Mouse (Mus musculus) megakaryocyte, embryonic 14.5 days (primary cell): ENCODE data around the gene Adgrl3. TPM values are rescaled to one million over a fixed set of nuclear protein-coding genes. Genes with fewer than 3 reads are reported as not detected.

Source experiments
- H3K27me3 ChIP-seq: replicated peaks from 2 replicates; pipeline ENCODE3; 2012; ENCODE audit warnings: inconsistent platforms
- H3K36me3 ChIP-seq: replicated peaks from 2 replicates; pipeline ENCODE3; 2012; ENCODE audit warnings: low read length, inconsistent platforms, mixed read lengths
- H3K4me1 ChIP-seq: 2 replicates; pipeline ENCODE4 v1.6.1; 2012; ENCODE audit warnings: inconsistent platforms
- H3K4me3 ChIP-seq: replicated peaks from 2 replicates; pipeline ENCODE3; 2012; ENCODE audit warnings: moderate library complexity, mild to moderate bottlenecking, inconsistent platforms
- H3K9me3 ChIP-seq: 2 replicates; pipeline ENCODE4 v1.6.1; 2012; ENCODE audit warnings: inconsistent platforms
- FLI1 ChIP-seq: IDR thresholded peaks from 2 replicates; pipeline ENCODE4 v1.6.1; 2012; ENCODE audit warnings: low read length, inconsistent platforms, mixed read lengths
- GATA1 ChIP-seq: IDR thresholded peaks from 3 replicates; pipeline ENCODE4 v1.6.1; 2012; ENCODE audit warnings: mixed read lengths, low read length, inconsistent platforms, borderline replicate concordance
- polyA plus RNA-seq: library from polyadenylated mRNA; stranded (reverse); fragments of >175 nt; gene quantifications from 2 replicates; pipeline ENCODE4 v1.2.3, GENCODE M21; 2012; ENCODE audit warnings: low replicate concordance; ENCODE audit not compliant: insufficient read depth

Gene Adgrl3
- polyA plus RNA-seq, 1 experiment, result 0.10 TPM

DNA sequence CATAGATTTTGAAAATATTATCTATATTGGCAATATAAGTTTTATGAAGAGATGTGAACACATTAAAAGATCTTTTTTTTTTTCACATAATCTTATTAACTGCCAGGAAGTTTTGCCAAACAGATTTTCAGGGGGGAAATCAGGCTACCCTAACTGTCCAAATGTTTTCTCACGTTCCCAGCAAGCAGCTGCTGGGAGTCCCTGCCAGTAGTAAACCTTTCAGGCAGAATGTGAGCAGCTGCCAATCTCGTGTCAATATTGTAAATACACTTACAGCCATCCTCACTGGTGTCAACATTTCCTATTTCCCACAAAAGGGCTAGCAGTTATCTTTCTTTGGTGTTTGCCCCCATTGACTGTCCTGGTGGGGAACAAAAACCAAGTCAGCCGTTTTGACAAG lies 107.7 kb downstream of the Adgrl3 start:
- Histone ChIP-seq H3K9me3 (no peaks in the 10 kb centered on the region), H3K27me3 (no peaks in the 10 kb centered on the region), H3K4me1 (no peaks in the 10 kb centered on the region), H3K36me3 (no peaks in the 10 kb centered on the region), H3K4me3 (no peak overlapping the region)
- TF ChIP-seq GATA1, result no peak
- no peak for TF ChIP-seq FLI1

DNA sequence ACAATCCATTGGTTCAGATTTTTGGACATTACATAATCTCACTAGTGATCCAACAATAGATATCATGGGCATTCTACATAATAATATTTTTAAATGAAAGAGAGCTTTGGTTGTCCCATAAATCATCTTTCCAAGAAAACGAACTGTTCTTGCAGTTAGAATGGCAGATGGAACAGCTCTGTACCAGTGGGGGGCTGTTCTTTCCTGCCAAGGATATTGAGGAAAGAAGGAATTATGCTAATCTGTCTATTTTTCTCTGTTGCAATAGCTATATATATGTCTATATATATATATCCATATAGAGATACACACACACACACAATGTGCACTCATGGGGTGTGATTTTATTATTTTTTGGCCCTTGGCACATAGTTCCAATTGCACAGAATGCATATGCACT lies 116.5 kb downstream of the Adgrl3 start:
- H3K36me3 ChIP-seq, result no peaks in the 10 kb centered on the region
- H3K9me3 ChIP-seq, result peaks cover 3% of the 10 kb centered on the region; the same call in 1 of the 2 replicates
- TF ChIP-seq FLI1 (no peak), GATA1 (no peak)
- no peaks in the 10 kb centered on the region for H3K27me3 ChIP-seq
- H3K4me1 ChIP-seq, result no peaks in the 10 kb centered on the region
- no peak overlapping the region for H3K4me3 ChIP-seq

- H3K4me3 ChIP-seq, result no peak overlapping the region
Observed at GRCm38 (mm10) chr5:81155791-81156190, 135.9 kb downstream of the Adgrl3 start.

DNA sequence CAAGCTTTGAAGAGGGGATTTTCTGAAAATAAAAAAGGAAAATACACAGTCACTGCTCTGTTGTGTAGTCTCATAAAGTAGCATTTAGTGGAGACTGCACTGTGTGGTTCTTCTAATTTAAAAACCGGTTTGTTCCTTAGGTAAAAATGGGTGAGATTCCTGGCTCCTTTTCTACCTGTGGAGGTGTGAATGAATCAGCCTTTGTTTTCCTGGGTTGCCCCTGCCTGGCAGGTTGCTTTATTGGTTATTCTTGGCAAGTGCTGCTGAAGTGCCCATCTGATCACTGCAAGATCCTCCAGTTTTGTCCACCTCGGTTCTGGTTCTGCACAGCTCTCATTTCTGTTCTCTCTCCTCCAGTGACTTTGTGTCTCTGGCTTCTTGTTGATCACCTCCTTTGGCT lies 136.3 kb downstream of the Adgrl3 start:
- H3K4me3 ChIP-seq, result no peak overlapping the region
- no peaks in the 10 kb centered on the region for H3K36me3 ChIP-seq
- H3K4me1 ChIP-seq, result no peaks in the 10 kb centered on the region
- H3K9me3 ChIP-seq, result no peaks in the 10 kb centered on the region; the same call in 1 of the 2 replicates
- H3K27me3 ChIP-seq, result no peaks in the 10 kb centered on the region
- no peak for TF ChIP-seq FLI1
- TF ChIP-seq GATA1, result no peak

More at GRCm38 (mm10) chr5:81155791-81156190, 135.9 kb downstream of the Adgrl3 start:
- Histone ChIP-seq H3K36me3 (no peaks in the 10 kb centered on the region), H3K27me3 (no peaks in the 10 kb centered on the region), H3K4me1 (no peaks in the 10 kb centered on the region), H3K9me3 (no peaks in the 10 kb centered on the region; the same call in 1 of the 2 replicates)
- TF ChIP-seq FLI1 (no peak), GATA1 (no peak)

DNA sequence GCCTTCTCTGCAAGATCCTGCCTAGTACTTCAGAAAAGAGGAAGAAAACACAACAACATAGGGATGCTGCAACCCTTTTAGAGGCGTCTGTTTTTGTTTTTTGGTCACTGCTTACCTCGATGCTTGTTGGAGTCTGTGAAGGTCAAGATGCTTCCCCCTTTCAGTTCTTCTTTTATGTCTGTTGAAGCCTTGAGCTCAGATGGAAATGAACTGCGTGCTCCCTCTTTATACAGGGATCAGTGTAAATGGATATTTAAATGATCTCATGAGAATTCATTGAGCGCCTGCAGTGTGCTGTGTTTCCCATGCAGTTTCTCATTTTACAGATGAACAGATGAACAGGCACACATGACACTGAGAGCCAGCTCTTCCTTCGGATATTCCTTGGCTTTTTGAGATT lies 136.9 kb downstream of the Adgrl3 start:
- Histone ChIP-seq H3K27me3 (no peaks in the 10 kb centered on the region), H3K4me3 (no peak overlapping the region), H3K36me3 (no peaks in the 10 kb centered on the region), H3K9me3 (no peaks in the 10 kb centered on the region; the same call in 1 of the 2 replicates), H3K4me1 (no peaks in the 10 kb centered on the region)
- TF ChIP-seq GATA1 (no peak), FLI1 (no peak)

GRCm38 (mm10) chr5:81159013-81159412 lies 139.1 kb downstream of the Adgrl3 start:
- no peaks in the 10 kb centered on the region for H3K27me3 ChIP-seq
- H3K4me1 ChIP-seq, result no peaks in the 10 kb centered on the region
- H3K4me3 ChIP-seq, result no peak overlapping the region
- H3K9me3 ChIP-seq, result no peaks in the 10 kb centered on the region; the same call in 1 of the 2 replicates
- TF ChIP-seq GATA1 (no peak), FLI1 (no peak)
- no peaks in the 10 kb centered on the region for H3K36me3 ChIP-seq

DNA sequence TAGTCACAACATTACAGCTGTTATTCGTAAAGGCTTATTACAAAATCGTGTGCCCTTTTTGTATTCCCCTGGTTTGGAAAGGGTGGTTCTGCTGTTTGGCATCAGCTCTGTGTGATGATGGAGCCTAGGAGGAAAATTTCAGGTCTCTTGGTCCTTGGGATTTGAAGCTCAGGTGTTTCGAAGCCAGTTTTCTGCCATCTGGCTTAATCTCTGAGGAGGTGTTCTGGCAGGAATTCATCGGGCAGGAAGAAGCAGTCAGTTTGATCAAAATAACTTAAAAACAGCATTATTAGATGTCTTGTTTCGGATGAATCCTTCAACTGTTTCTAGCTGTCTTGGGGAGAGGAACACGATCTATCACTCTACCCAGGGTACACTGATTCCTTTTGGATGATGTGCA lies 140.5 kb downstream of the Adgrl3 start:
- Histone ChIP-seq H3K36me3 (no peaks in the 10 kb centered on the region), H3K27me3 (no peaks in the 10 kb centered on the region), H3K4me1 (no peaks in the 10 kb centered on the region), H3K9me3 (no peaks in the 10 kb centered on the region; the same call in 1 of the 2 replicates), H3K4me3 (no peak overlapping the region)
- TF ChIP-seq FLI1 (no peak), GATA1 (no peak)

DNA sequence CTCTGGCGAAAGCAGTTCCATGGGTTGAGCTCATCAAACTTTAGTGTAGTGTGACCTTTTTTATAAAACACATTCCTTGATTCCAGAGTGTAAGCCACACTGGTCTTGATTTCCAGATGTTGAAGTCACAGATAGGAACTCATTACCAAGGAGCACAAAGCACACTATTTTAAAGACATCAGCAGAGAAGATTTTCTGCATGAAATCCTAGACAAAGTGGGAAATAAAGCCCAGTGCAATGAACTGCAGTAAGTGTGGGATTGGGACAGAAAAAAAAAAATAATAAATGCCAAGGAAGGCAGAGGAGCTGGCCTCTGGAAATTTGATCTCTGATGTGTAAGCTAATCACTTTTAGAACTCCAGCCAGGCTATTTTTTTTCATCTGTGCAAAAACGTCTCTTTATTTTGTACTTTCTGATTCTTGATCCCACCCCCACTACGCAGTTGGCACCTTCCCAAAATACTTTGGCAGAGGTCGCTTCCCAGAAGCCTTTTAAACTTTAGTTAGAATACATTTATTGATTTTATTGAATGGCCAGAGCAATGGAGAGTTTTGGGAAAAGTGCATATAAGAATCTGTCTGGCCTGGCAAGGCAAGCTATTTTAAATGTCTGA lies 169.0 kb downstream of the Adgrl3 start:
- TF ChIP-seq FLI1, result no peak
- no peak for TF ChIP-seq GATA1
- Histone ChIP-seq H3K36me3 (no peaks in the 10 kb centered on the region), H3K27me3 (no peaks in the 10 kb centered on the region), H3K4me1 (no peaks in the 10 kb centered on the region), H3K4me3 (no peak overlapping the region), H3K9me3 (no peaks in the 10 kb centered on the region)

GRCm38 (mm10) chr5:81200354-81200753 lies 180.4 kb downstream of the Adgrl3 start:
- Histone ChIP-seq H3K36me3 (no peaks in the 10 kb centered on the region), H3K9me3 (no peaks in the 10 kb centered on the region), H3K4me1 (no peaks in the 10 kb centered on the region), H3K27me3 (no peaks in the 10 kb centered on the region), H3K4me3 (no peak overlapping the region)
- TF ChIP-seq FLI1 (no peak), GATA1 (no peak)

DNA sequence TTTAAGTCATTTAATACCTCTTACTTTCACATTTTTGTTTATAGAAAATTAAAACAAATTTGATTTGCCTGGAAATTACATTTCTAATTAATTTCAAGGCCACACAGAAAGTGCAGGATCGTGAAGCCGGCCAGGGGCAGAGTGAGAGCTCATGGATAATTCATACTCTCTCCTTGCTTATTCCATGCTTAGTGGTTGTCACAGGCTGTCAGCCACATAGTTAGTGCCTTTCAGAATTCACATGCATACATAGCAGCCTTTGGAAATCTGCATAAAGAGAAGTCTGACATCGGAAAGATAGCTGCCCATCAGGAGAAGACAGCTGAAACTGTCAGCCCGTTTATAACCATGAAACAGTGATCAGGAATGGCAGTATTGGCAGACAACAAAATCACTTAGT lies 181.9 kb downstream of the Adgrl3 start:
- no peaks in the 10 kb centered on the region for H3K27me3 ChIP-seq
- no peaks in the 10 kb centered on the region for H3K4me1 ChIP-seq
- no peak overlapping the region for H3K4me3 ChIP-seq
- TF ChIP-seq FLI1, result no peak
- H3K36me3 ChIP-seq, result no peaks in the 10 kb centered on the region
- no peaks in the 10 kb centered on the region for H3K9me3 ChIP-seq

DNA sequence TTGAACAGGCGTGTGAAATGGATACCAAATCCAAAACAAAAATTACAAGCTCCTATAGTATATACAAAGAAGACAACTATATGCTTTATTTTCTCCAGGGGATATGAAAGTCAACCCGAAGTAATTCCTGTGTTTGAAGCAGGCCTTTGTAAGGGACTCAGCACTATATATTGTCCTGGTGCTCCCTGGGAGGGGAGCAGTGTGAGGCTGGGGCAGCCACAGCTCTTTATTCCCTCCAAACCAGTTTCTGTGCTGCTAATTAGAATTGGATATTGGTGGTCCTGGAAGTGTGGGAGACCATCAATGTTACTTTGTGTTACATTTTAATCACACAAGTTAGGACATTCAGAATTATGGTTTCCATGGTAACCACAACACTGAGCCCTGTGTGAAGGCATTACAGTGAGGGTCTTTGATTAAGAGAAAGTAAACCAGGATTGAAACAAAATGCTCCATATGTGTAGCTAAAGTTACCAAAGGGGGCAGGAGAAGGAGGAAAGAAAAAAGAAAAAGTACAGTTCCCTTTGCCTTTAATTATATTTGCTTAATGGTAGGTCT lies 198.6 kb downstream of the Adgrl3 start:
- Histone ChIP-seq H3K4me3 (no peak overlapping the region), H3K4me1 (no peaks in the 10 kb centered on the region), H3K9me3 (no peaks in the 10 kb centered on the region), H3K27me3 (no peaks in the 10 kb centered on the region), H3K36me3 (no peaks in the 10 kb centered on the region)
- no peak for TF ChIP-seq FLI1
- no peak for TF ChIP-seq GATA1
